Mouse (Mus musculus) T-helper 1 cell (primary cell): ENCODE results near the gene Hdhd5.

ENCODE experiments used
- in situ Hi-C: fragments of 300-600 bp; cut with MboI, MseI; formaldehyde crosslinking; loops from one replicate; pipeline ENCODE4 v1.15.1; 2025; ENCODE audit warnings: high pct_unique_total_duplicates

Gene Hdhd5

DNA sequence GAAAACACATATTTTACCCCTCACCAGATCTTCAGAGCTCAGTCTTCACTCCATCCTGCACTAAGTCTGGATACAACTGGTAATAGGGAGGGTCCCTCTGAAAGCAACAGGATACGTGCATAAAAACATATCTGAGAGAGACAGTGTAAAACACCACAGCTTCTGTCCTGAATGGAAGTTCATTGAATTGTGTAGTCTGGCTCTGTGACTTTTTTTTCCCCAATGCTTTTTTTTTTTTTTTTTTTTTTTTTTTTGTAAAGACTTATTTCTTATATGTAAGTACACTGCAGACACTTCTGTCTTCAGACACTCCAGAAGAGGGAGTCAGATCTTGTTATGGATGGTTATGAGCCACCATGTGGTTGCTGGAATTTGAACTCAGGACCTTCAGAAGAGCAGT is 1.5 kb upstream of the Hdhd5 start:
- in situ Hi-C loops: no loop called here

GRCm38 (mm10) chr6:120529123-120529522 is 2.0 kb downstream of the Hdhd5 start:
- in situ Hi-C loops: no loop called here

GRCm38 (mm10) chr6:120524796-120525195 is 6.3 kb downstream of the Hdhd5 start:
- in situ Hi-C loops: no loop called here

- in situ Hi-C loops: no loop called here
Observed at GRCm38 (mm10) chr6:120519647-120520046, 11.5 kb downstream of the Hdhd5 start.

DNA sequence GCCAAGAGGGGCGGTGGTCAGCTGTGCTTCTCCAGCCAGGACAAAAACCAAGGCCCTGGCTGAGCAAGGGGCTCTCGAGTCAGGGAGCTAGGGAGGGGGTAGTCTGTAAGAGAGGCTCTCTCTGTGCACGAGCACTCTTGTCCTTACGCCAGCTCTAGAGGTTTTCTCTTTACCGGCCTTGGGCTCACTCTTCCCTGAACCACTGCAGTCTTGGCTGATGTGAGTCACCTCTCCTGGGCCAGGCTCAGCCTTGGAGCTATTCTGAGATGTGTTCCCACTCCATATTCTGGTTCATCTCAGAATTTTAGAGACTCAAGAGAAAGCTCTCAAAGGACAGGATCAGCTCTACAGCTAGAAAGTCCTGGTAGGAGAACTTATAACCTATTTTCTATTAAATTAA is 13.8 kb downstream of the Hdhd5 start:
- in situ Hi-C loops: no loop called here

GRCm38 (mm10) chr6:120516879-120517278 is 14.2 kb downstream of the Hdhd5 start:
- in situ Hi-C loops: no loop called here

GRCm38 (mm10) chr6:120516422-120516821 is 14.7 kb downstream of the Hdhd5 start:
- in situ Hi-C loops: no loop called here

DNA sequence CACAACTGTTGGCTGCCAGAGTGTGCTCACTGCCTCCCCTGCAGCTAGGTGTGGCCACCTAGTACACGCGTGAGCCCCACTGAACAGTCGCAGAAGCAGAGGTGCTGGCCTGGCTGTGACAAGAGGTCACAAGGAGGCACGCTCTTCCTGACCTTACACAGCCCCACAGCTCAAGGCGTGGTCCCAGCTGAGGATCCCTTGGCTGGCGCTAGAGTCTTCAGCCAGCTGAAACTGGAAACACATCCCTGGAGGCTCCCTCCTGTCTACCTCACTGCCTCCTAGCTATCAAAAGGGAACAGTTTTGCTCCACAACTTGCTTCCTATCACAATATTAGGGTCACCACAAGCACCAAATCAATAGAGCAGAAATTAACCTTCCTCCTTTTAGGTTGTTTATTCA is 19.9 kb downstream of the Hdhd5 start:
- in situ Hi-C loops: no loop called here

DNA sequence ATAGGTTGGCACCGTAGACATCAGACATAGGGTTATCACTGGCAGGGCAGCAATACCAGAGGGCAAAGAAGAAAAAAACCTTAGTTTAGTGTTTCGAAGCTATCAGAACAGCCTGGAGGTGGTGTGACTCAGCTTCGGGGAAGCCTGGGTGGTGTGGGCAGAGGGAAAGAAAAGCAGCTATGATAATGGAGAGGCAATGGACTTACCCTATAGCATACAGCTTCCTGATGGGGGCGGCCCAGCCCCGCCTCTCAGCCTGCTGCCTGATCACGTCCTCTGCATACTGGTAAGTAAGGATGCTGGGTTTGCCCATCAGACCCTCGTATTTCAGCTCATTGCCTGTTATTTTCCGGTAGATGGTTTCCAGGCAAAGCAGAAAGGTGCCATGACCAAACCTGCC is 20.7 kb downstream of the Hdhd5 start:
- in situ Hi-C loops: no loop called here

DNA sequence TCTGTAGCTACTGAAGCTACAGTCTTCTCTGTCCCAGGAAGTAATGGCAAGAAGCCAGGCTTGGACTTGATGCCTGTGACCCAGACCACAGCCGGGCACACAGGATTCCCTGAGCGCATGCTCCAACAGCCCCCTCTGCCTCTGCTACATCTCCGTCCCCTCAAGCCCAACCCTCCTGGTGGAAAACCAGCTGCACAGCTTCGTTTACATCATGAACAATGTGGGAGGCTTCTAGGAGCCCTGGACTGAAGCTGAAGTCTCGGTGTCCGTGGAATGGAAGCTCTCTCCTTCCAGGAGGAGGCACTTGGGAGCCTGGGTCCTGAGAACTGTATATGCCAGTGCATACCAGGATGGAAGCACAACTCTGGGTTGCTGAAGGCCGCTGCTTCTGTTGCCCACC is 21.1 kb downstream of the Hdhd5 start:
- in situ Hi-C loops: no loop called here

- in situ Hi-C loops: no loop called here
Observed at GRCm38 (mm10) chr6:120508645-120509044, 22.5 kb downstream of the Hdhd5 start.

- in situ Hi-C loops: no loop called here
Observed at GRCm38 (mm10) chr6:120505531-120505930, 25.6 kb downstream of the Hdhd5 start.

- in situ Hi-C loops: no loop called here
Observed at GRCm38 (mm10) chr6:120504051-120504450, 27.1 kb downstream of the Hdhd5 start.

DNA sequence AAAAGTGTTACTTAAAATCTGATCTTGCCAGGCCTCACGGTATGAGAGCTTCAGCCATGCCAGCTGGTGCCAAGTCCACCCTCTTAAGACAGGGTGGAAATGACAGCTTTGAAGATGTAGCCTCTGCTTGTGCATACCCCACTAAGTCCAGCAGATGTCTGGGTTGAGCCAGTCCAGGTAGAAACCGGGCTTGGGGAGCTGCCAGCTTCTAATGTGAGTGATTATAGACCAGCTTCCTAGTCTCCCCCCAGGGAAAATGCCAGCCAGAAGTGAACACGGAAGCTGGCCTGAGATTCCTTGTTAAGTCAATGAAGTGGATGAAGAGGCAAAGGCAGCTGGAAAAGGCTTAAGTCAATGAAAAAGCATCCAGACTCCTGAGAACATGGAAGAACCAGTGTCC is 34.6 kb downstream of the Hdhd5 start:
- in situ Hi-C loops: no loop called here

DNA sequence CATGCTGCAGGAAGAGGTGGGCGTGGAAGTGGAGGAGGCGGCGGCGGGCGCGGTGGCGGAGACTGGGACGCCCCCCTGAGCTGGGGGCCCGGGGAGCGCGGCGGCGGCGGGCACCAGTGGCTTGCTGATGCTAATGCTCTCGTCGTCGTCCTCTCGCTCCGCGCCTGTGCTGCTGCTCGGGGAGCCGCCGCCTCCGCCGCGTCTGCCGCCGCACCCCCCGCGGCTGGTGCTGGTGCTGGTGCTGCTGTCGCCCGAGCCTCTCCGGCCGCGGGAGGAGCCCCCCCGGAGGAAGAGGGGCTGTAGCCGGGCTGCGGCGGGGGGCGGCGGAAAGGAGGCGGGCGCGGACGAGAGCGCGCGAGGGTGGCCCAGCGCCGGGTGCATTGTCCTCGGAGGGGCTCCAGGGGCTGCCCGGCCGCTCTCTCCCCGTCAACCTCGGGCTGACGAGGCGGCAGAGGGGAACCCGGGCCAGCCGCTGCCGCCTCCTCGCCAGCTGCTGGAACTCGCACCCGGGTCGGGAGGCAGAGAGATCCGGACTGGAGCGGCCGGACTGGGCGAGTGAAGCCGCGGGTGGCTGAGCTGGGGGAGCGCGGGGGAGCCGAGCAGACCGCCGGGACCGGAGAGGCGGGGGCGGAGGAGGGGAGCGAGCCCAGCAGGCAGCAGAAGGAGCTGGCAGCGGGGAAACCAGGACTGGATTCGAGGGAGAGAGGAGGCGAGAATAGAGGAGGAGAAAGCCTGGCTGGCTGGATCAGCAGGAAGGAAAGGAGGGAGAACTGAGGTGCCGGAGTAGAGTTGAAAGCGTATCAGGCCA is 37.5 kb downstream of the Hdhd5 start, which contains the start of gene Tmem121b:
Gene Tmem121b (minus strand): TSS at position 434 of the 808 bp plus-strand sequence.
- in situ Hi-C loops: no loop called here

GRCm38 (mm10) chr6:120492499-120493373 is 38.4 kb downstream of the Hdhd5 start:
- in situ Hi-C loops: no loop called here

GRCm38 (mm10) chr6:120491862-120492498 is 39.1 kb downstream of the Hdhd5 start:
- in situ Hi-C loops: no loop called here

- in situ Hi-C loops: no loop called here
Observed at GRCm38 (mm10) chr6:120491064-120491463, 40.1 kb downstream of the Hdhd5 start.

- in situ Hi-C loops: loop anchor here (5.0 kb wide), 1 partner anchor 1122 kb away; no protein-coding TSS in a partner anchor
Observed at GRCm38 (mm10) chr6:120489461-120489860, 41.7 kb downstream of the Hdhd5 start.

DNA sequence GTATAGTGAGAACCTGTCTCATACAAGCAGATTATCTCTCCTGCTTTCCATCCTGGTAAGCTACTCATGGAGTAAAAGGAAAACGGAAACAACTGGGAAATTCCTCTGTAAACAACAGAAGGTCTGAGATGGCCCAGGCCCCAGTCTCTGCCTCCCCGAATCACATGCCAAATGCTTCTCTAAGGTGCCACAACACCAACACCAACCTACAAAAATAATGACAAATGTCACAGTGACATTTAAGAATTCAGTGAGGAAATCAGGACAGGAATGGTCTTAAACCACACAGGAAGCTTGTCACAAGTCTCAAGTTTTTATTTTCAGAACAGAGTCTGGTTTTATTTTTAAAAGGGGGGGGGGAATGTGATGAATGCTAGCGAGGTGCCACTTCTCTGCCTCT is 42.5 kb downstream of the Hdhd5 start:
- in situ Hi-C loops: loop anchor here (5.0 kb wide), 1 partner anchor 1121 kb away; no protein-coding TSS in a partner anchor

- in situ Hi-C loops: loop anchor here (5.0 kb wide), 1 partner anchor 1119 kb away; no protein-coding TSS in a partner anchor
Observed at GRCm38 (mm10) chr6:120486051-120486510, 45.0 kb downstream of the Hdhd5 start.

DNA sequence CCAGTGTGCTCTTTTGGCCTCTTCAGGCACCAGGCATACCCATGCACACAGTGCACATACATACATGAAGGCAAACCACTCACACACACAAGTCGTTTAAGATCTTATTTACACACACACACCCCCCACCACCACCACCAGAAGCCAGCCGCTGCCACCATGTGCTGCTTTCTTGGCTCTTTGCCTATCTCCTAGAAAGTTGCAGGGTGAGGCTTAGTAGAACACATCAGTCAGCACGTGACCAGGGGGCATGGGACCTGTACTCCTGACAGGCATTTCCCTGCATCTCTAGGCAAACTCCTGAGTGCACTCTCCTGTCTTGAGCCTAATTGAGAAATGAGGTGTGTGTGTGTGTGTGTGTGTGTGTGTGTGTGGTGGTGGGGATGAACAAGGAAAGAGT is 46.1 kb downstream of the Hdhd5 start:
- in situ Hi-C loops: loop anchor here (5.0 kb wide), 1 partner anchor 1118 kb away; no protein-coding TSS in a partner anchor
